Mouse (Mus musculus) neural tube, embryonic 13.5 days (tissue): ENCODE data around the gene Slc41a3. TPM values are rescaled to one million over a fixed set of nuclear protein-coding genes. Genes with fewer than 3 reads are reported as not detected.
A peak's percentile ranks its signal among the peaks of the same experiment; 100 is the strongest.

Source experiments
- ATAC-seq: fragments of 200-750 bp; cut with Nextera tagmentation; 2 replicates; pipeline ENCODE4 v1.8.0; 2017; ENCODE audit warnings: low read depth, mild to moderate bottlenecking, moderate TSS enrichment, moderate library complexity
- H3K27ac ChIP-seq: fragments of 300-500 bp; sonication (generic); replicated peaks from 2 replicates; pipeline ENCODE4 v1.5.1; 2015; ENCODE audit warnings: moderate library complexity, mild to moderate bottlenecking, inconsistent platforms
- H3K27me3 ChIP-seq: fragments of 300-500 bp; sonication (generic); 2 replicates; pipeline ENCODE4 v1.6.1; 2015; ENCODE audit warnings: mild to moderate bottlenecking, inconsistent platforms
- H3K36me3 ChIP-seq: fragments of 300-500 bp; sonication (generic); 2 replicates; pipeline ENCODE4 v1.6.1; 2015; ENCODE audit warnings: mild to moderate bottlenecking, inconsistent platforms
- H3K4me1 ChIP-seq: fragments of 300-500 bp; sonication (generic); replicated peaks from 2 replicates; pipeline ENCODE4 v1.6.1; 2015; ENCODE audit warnings: inconsistent platforms
- H3K4me2 ChIP-seq: fragments of 300-500 bp; sonication (generic); 2 replicates; pipeline ENCODE4 v1.6.1; 2015; ENCODE audit warnings: inconsistent platforms, mild to moderate bottlenecking, moderate library complexity
- H3K4me3 ChIP-seq: fragments of 300-500 bp; sonication (generic); 2 replicates; pipeline ENCODE4 v1.5.1; 2015; ENCODE audit warnings: mild to moderate bottlenecking, inconsistent platforms
- H3K9ac ChIP-seq: fragments of 300-500 bp; sonication (generic); 2 replicates; pipeline ENCODE4 v1.6.1; 2015; ENCODE audit warnings: moderate library complexity, mild to moderate bottlenecking, inconsistent platforms
- H3K9me3 ChIP-seq: fragments of 300-500 bp; sonication (generic); 2 replicates; pipeline ENCODE4 v1.6.1; 2016; ENCODE audit warnings: inconsistent platforms
- WGBS: fragments of 180-500 bp; shearing (Covaris S2); methylation state at CpG from one replicate; pipeline ENCODE4 v1.1.7; 2015; 5-methylcytosine and 5-hydroxymethylcytosine counted together
- polyA plus RNA-seq: library from polyadenylated mRNA; unstranded; fragments of >200 nt; fragmentation: Nextera tagmentation; extraction: Ambion mirVana; gene quantifications from 2 replicates; pipeline ENCODE4 v1.2.1, GENCODE M21; 2015

Slc41a3 gene
- 4.9 and 5.8 TPM in 2 replicates for polyA plus RNA-seq

DNA sequence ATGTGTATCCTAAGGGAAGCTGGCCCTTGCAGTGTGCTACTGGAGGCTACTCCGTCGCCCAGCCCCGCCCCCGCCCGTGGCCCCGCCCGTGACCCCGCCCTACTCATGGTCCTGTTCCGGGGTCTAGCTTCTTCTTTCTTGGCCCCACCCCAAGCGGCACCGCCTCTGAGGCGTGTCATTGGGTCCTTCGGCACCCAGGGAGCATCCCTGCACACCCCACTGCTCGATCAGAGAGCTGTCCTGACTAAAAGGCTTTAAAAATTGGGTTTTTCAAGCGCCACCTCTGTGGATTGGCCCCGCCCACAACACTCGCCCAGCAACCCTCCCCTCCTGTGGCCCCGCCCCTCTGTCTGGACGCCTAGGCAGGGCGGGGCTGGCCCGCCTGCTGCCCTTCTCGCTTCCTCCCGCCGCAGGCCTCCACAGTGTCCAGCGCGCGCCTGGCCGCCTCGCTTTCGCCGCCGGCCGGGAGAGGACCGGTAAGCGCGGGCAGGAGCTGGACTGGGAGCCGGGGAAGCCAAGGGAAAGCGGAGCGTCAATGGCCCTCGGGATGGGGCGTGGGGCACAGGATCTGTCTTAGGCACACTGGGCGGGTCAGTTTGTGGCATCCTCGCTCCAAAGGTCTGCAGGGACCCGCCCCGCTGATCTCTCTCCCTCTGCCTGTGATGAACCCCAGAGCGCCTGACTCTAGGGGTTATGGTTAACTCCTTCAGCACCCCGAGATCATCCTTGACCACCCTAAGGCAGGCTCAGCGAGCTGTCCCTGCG, at the start of gene Slc41a3:
Gene Slc41a3 (plus strand): TSS at position 193 of the 765 bp plus-strand sequence.
- peak within 1 kb of the TSS; percentile 34; the same call in 1 of the 2 replicates for H3K27ac ChIP-seq
- peak; percentile 87 for ATAC-seq
- WGBS: under 1% methylated on average over 49 of the region's 49 CpGs
- peaks cover 2% of the 10 kb centered on the region; the same call in 1 of the 2 replicates for H3K27me3 ChIP-seq
- H3K36me3 ChIP-seq: no peaks in the 10 kb centered on the region
- peak within 1 kb of the TSS; percentile 74 for H3K4me2 ChIP-seq
- no peaks in the 10 kb centered on the region for H3K9me3 ChIP-seq
- H3K4me1 ChIP-seq: peaks cover 12% of the 10 kb centered on the region
- H3K4me3 ChIP-seq: peak within 1 kb of the TSS; percentile 53
- H3K9ac ChIP-seq: peak within 1 kb of the TSS; percentile 77

DNA sequence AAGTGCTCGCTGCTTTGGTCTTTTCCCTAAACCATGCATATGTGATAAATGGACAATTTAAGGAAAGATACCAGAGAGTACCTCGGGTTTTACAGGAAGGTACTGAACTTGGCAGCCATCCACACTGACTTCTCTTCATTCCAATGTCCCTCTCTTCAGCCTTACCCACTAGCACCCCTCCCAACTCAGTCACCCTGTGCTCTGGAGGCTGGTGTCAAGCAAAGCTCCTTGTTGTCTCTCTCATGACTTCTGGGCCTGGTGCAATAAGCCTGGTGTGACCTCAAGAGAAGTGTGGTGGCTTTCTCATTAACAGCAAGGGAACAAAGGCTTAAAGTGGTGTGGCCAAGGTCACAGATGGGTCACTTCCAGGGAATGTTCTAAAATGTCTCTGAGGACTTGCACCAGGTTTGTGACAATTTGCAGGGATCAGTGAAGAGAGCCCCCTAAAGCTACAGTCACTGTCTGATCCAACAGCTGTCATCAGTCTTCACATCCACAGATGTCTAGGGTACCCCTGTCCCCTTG, 47.9 kb upstream of the Slc41a3 start:
- no peak overlapping the region for H3K9ac ChIP-seq
- WGBS: 69% methylated on average over 2 of the region's 2 CpGs
- no peak overlapping the region for H3K4me3 ChIP-seq
- H3K4me1 ChIP-seq: peaks cover 11% of the 10 kb centered on the region
- H3K9me3 ChIP-seq: no peaks in the 10 kb centered on the region
- no peaks in the 10 kb centered on the region for H3K36me3 ChIP-seq
- no peak overlapping the region for H3K27ac ChIP-seq
- no peaks in the 10 kb centered on the region for H3K27me3 ChIP-seq
- H3K4me2 ChIP-seq: no peak overlapping the region
- ATAC-seq: no peak

DNA sequence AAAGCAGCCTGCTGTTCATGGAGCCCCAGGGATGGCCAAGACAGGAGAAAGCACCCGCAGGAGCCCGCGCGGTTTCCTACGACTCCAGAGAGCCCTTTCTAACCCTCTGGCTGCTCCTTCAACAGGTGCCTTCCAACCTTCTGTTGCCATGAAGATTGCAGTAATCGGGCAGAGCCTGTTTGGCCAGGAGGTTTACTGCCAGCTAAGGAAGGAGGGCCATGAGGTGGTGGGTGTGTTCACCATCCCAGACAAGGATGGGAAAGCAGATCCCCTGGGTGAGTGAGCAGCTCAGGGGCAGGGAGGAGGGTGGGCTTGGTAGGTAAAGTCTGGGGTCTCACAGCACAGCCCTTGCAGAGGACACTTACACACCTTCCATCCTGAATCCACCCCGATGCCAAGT, 47.4 kb upstream of the Slc41a3 start:
- Histone ChIP-seq H3K4me1 (peaks cover 15% of the 10 kb centered on the region), H3K9me3 (no peaks in the 10 kb centered on the region), H3K27me3 (no peaks in the 10 kb centered on the region), H3K27ac (no peak overlapping the region), H3K36me3 (no peaks in the 10 kb centered on the region), H3K9ac (no peak overlapping the region), H3K4me3 (no peak overlapping the region), H3K4me2 (no peak overlapping the region)
- WGBS: 91% methylated on average over 7 of the region's 7 CpGs
- no peak for ATAC-seq

DNA sequence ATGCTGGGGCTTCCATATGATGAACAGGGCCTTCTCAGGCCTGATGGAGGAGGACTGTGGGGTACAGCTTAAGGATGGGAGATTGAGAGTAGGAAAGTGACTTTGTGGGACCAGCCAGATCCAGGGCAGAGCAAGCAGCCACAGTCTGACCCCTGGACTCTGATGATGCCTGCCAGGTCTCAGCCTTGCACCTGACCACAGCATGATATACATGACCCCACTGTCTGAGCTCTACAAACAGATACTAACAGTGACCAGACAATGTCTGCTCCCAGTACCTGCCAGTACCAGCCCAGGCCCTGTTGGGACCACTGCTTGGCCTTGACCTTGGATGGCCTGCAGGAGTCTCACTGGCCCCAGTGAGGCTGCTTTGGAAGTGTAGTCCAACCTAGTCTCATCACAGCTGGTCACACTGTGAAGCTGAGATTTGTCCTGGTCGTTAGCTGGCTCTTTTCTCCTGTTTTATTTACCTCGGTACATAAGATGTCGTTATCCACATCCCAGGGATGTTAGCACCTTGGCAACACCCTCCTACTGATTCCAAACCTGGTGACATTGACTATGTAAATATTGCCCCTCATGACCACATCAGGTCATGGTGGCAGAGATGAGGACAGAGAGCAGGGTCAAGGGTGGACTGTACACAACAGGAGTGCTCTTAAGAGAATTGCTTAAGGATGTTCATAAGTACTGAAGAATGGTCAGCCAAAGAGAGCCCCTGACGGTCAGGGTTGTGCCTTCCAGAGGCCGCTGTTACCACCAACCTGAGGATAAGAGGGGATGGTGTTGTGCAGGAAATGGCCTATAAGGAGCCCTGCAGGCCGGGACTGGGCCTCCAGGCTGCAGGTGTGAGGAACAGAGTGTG, 46.5 kb upstream of the Slc41a3 start:
- Histone ChIP-seq H3K27ac (no peak overlapping the region), H3K27me3 (no peaks in the 10 kb centered on the region), H3K9me3 (no peaks in the 10 kb centered on the region), H3K4me3 (no peak overlapping the region), H3K36me3 (no peaks in the 10 kb centered on the region), H3K4me1 (peaks cover 16% of the 10 kb centered on the region), H3K4me2 (no peak overlapping the region), H3K9ac (no peak overlapping the region)
- ATAC-seq: no peak
- WGBS: 74% methylated on average over 6 of the region's 6 CpGs

DNA sequence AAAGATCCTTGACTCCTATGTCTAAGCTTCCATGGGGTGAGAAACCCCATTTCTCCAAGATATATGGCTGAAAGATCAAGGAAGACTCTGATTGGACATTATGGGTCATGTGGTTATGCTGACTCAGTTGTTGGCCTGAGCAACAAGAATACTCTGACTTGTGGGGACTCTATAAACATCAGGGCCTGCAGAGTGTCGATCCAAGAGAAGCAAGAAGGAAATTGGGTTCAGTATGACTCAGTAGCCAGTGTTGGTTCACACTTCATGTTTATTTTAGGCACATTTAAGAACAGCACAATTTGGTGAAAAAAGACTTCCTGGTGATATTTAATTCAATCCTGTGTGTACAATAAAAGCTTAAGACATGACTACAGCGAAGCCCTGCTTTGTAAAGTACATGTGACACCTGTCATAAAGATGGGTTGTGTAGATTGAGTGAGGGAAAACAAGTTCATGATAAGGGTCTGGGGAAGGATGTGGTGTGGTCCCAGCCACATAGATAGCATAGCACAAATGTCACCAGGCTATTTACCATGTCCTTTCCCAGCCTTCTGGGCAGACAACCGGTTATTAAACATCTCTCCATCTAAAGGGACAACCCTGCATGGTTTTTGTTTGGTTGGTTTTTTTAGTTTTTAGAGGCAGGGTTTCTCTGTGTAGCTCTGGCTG, 44.0 kb upstream of the Slc41a3 start:
- Histone ChIP-seq H3K4me2 (no peak overlapping the region), H3K4me3 (no peak overlapping the region), H3K27me3 (no peaks in the 10 kb centered on the region), H3K9ac (no peak overlapping the region), H3K36me3 (no peaks in the 10 kb centered on the region), H3K4me1 (peaks cover 23% of the 10 kb centered on the region), H3K27ac (peak overlapping the region; percentile 54), H3K9me3 (no peaks in the 10 kb centered on the region)
- ATAC-seq: no peak
- WGBS: 89% methylated on average over 3 of the region's 3 CpGs

DNA sequence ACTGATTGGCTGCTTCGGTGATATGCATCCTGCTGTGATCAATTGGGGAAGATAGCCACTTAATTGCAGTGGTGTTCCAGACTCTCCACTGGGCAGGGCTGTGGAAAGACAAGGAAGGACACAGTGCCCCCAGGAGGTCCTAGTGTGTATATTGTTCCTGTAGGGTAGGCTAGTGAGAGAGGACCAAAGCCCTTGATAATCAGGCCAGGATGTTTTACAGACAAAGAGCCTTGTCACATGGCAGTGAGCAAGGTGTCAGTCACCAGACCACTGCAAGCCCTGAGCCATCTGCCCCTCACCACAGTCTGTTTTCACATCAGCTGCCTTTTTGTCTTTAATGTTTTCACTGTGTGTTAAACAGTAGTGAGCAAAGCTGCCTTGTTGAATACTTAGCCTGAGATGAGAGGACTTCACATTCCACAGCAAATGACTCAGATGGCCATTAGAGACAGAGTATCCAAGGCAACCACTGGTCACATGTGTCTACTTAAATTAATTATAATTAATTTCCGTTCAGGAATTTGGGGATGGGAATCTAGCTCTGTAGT, 43.2 kb upstream of the Slc41a3 start:
- WGBS: 29% methylated on average over 2 of the region's 2 CpGs
- Histone ChIP-seq H3K27me3 (no peaks in the 10 kb centered on the region), H3K9ac (no peak overlapping the region)

DNA sequence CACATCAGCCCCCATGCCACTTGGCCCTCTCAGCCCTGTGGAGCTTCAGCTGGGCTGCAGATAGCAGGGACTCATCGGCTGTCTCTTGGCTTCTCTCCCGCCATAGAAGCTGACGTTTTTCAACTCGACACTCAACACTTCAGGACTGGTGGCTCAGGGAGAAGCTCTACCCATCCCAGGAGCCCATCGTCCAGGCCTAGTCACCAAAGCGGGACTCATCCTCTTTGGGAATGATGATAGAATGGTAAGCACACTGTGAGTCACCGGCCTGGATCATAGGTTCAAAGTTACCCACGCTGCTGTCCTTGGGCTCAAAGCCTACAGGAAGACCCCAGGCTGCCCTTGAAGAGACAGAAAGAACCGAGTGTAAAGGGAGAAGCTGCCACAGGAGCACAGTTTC, 40.3 kb upstream of the Slc41a3 start:
- no peaks in the 10 kb centered on the region for H3K9me3 ChIP-seq
- H3K27ac ChIP-seq: no peak overlapping the region
- no peaks in the 10 kb centered on the region for H3K27me3 ChIP-seq
- H3K36me3 ChIP-seq: no peaks in the 10 kb centered on the region
- WGBS: 85% methylated on average over 9 of the region's 9 CpGs
- H3K4me2 ChIP-seq: no peak overlapping the region
- H3K4me1 ChIP-seq: peaks cover 26% of the 10 kb centered on the region
- no peak for ATAC-seq
- no peak overlapping the region for H3K4me3 ChIP-seq
- no peak overlapping the region for H3K9ac ChIP-seq

More for the DNA sequence above, 43.2 kb upstream of the Slc41a3 start:
- Histone ChIP-seq H3K4me1 (peaks cover 26% of the 10 kb centered on the region), H3K4me3 (no peak overlapping the region), H3K4me2 (no peak overlapping the region), H3K36me3 (no peaks in the 10 kb centered on the region), H3K27ac (peak overlapping the region; percentile 54), H3K9me3 (no peaks in the 10 kb centered on the region)
- ATAC-seq: peak; percentile 77

DNA sequence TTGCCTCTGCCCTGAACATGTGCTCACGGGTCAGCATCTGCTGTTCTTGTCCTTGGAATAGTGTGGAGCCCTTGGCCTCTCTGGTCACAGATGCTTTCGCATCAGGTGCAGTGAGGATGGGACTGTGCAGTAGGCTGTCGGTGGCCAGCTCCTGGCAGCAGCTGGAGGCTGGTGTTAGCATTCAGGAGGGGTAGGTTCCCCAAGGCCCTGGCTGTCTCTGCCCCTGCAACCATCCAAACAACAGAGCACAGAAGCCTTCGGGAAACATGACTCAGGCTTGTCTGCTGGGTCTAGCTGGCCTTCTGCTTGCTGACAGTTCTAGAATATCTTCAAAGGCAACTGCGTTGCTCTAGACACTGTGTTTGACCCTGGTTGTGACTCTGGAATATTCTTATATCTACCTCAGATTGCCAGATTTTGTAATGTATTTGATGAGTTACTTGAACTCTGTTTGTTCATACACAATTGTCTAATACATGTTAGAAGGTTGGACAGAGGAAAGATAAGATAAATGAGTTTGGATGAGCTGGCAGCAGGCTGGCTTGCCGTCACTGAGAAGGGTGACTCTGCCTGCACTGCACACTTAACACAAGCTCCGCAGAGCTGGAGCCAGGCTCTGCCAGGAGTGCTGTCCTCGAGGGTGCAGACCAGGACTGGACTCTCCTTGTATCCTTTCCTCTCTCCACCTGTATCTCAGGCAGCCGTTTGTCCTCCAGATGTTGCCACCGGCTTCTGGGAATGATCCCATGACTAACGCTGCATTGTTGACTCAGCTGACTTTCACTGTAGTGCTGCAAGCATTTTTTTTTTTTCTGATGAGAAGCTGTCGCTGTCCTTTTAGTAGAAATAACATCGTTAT, 38.9 kb upstream of the Slc41a3 start:
- H3K9me3 ChIP-seq: no peaks in the 10 kb centered on the region
- no peak overlapping the region for H3K27ac ChIP-seq
- peaks cover 35% of the 10 kb centered on the region for H3K4me1 ChIP-seq
- no peak overlapping the region for H3K4me3 ChIP-seq
- no peak overlapping the region for H3K9ac ChIP-seq
- no peaks in the 10 kb centered on the region for H3K36me3 ChIP-seq
- no peak overlapping the region for H3K4me2 ChIP-seq
- no peaks in the 10 kb centered on the region for H3K27me3 ChIP-seq
- no peak for ATAC-seq
- WGBS: 63% methylated on average over 13 of the region's 13 CpGs

DNA sequence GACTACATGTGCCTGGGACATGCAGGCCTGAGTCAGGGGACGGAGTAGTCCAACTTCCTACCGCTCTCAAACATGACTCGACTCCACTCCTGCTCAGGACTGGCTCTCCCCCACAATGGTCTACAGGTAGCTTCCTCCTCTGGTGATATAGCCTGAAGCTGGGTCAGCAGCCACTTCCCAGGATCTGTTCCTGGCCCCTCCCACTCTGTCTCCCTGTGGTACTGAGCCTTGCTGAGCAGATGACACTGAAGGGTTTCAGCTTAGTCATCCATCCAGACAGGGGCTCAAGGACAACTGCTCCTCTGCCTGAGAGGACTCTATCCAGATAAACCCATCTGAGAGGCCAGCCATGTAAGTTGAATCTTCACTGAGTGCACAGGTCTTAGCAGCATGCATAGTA, 37.0 kb upstream of the Slc41a3 start:
- 77% methylated on average over 3 of the region's 3 CpGs for WGBS
- Histone ChIP-seq H3K4me1 (peaks cover 20% of the 10 kb centered on the region), H3K9me3 (no peaks in the 10 kb centered on the region), H3K27ac (no peak overlapping the region), H3K9ac (no peak overlapping the region), H3K4me2 (no peak overlapping the region), H3K36me3 (no peaks in the 10 kb centered on the region), H3K27me3 (no peaks in the 10 kb centered on the region), H3K4me3 (no peak overlapping the region)
- no peak for ATAC-seq

DNA sequence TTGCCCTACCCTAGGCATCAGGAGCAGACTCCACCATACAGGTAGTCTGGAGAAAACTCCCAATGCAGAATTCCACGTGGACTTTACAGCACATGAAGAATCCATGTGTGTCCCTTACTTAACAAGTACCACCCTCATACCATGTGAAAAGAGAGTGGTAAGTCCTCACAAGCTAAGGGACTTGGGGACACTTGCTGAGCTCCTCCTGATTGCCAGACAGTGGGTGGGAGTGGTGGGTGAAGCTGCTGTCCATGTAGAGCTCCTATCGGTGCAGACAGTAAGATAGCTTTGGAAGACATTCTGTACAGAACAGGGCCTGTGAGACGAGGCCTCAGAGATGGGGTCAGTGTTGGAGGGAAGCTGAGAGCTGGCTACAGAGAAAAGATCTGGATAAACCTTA, 36.6 kb upstream of the Slc41a3 start:
- Histone ChIP-seq H3K36me3 (no peaks in the 10 kb centered on the region), H3K4me2 (no peak overlapping the region), H3K4me1 (peaks cover 20% of the 10 kb centered on the region), H3K9ac (no peak overlapping the region), H3K27me3 (no peaks in the 10 kb centered on the region), H3K9me3 (no peaks in the 10 kb centered on the region), H3K27ac (no peak overlapping the region), H3K4me3 (no peak overlapping the region)
- no peak for ATAC-seq
- 75% methylated on average over 3 of the region's 3 CpGs for WGBS

DNA sequence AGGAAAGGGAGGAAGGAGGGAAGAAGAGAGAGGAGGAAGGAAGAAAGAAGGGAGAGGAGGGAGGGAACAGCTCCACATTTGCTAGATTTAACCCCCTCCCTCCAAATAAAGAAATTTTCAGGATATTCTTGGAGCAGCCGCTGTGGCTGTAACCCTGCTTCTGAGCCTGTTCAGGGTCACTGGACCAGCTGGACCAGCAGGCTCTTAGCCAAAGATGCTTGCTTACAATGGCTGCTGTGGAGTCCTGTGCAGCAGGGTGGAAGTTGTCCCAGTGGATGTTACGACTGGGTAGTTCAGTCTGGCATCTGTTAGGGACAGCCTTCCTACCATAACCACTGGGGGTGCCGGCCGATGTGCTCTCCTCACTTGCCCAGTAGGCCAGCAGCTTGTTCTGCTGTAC, 35.8 kb upstream of the Slc41a3 start:
- H3K9me3 ChIP-seq: no peaks in the 10 kb centered on the region
- no peaks in the 10 kb centered on the region for H3K27me3 ChIP-seq
- peaks cover 20% of the 10 kb centered on the region for H3K4me1 ChIP-seq
- H3K4me3 ChIP-seq: no peak overlapping the region
- no peak overlapping the region for H3K27ac ChIP-seq
- H3K4me2 ChIP-seq: no peak overlapping the region
- H3K36me3 ChIP-seq: no peaks in the 10 kb centered on the region
- no peak overlapping the region for H3K9ac ChIP-seq
- WGBS: 79% methylated on average over 4 of the region's 4 CpGs
- no peak for ATAC-seq
